Mouse (Mus musculus) liver, embryonic 14.5 days (tissue): Measurements from ENCODE around the gene Bcl9.

Experiments
- CTCF ChIP-seq: IDR thresholded peaks from 2 replicates; pipeline ENCODE4 v1.5.1; 2016; ENCODE audit warnings: antibody characterized with exemption, low read depth, control low read depth
- EP300 ChIP-seq: IDR thresholded peaks from 2 replicates; pipeline ENCODE4 v1.6.1; 2016; ENCODE audit warnings: antibody characterized with exemption, low read depth

GRCm38 (mm10) chr3:97211177-97211576, 86.5 kb downstream of the Bcl9 start:
- TF ChIP-seq CTCF (no peak), EP300 (no peak)
